Mouse (Mus musculus): Measurements from ENCODE around the gene Mrtfb. TPM values are rescaled to one million over a fixed set of nuclear protein-coding genes. Genes with fewer than 3 reads are reported as not detected.

The Mrtfb gene
- polyA plus RNA-seq, 1 experiment from 2014 or later = 13.5 TPM

DNA sequence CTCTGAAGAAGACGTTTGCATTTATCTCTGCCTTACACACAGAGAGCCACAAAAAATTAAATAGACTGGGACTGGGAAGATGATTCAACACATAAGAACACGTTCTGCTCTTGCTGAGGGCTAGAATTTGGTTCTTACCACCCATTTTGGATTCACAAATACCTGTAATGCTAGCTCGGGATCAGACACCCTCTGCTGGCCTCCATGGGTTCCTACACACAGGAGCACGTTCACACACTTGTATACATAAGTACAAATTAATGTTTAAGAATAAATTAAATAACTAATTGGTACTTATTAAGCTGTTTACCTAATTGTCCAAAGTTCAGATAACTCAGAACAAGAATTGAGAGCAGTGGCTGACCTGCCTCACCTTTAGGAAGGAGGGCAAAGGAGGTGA, 155.2 kb downstream of the Mrtfb start:
- Histone ChIP-seq H3K27me3 (ENCODE audit: control insufficient read depth, insufficient read depth, low read length) (no peaks in the 10 kb centered on the region), H3K27ac (ENCODE audit: low read depth, low read length) (no peak overlapping the region), H3K4me2 (ENCODE audit: low read depth, low read length) (no peak overlapping the region), H3K9me3 (ENCODE audit: control insufficient read depth, low read length) (no peaks in the 10 kb centered on the region), H3K4me1 (ENCODE audit: control insufficient read depth, insufficient read depth, low read length) (no peaks in the 10 kb centered on the region), H3K4me3 (ENCODE audit: low read depth, low read length) (no peak overlapping the region), H3K36me3 (ENCODE audit: control insufficient read depth, insufficient read depth, low read length) (peaks cover 12% of the 10 kb centered on the region; the same call in 1 of the 2 replicates), H3K9ac (replicated peaks; ENCODE audit: low read depth, low read length) (no peak overlapping the region)
- no peak for ATAC-seq (ENCODE audit: low read depth)
- 96% methylated on average over 4 of the region's 4 CpGs for WGBS

DNA sequence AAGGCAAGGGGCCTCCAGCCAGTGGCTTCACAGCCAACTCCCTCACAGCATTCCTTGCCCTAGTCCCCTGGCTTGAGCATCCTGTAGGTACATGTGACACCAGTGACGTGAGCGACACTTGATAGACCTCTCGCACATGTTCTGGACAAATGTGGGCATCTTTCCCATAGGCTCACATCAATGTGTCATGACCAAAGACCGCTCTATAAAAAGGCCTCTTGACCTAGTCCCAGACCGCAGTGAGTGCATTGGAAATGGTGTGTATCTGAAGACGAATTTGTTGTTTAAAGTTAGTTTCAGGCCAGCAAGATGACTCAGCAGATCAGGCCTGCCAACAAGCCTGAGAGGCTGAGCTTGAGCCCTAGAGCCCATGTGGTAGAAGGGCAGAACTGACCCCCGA, 158.3 kb downstream of the Mrtfb start:
- no peaks in the 10 kb centered on the region for H3K4me1 ChIP-seq (ENCODE audit: control insufficient read depth, insufficient read depth, low read length)
- no peak overlapping the region for H3K27ac ChIP-seq (ENCODE audit: low read depth, low read length)
- WGBS = 92% methylated on average over 7 of the region's 7 CpGs
- H3K4me3 ChIP-seq (ENCODE audit: low read depth, low read length) = no peak overlapping the region
- H3K4me2 ChIP-seq (ENCODE audit: low read depth, low read length) = no peak overlapping the region
- H3K9ac ChIP-seq (replicated peaks; ENCODE audit: low read depth, low read length) = no peak overlapping the region
- ATAC-seq (ENCODE audit: low read depth) = no peak
- H3K36me3 ChIP-seq (ENCODE audit: control insufficient read depth, insufficient read depth, low read length) = peaks cover 12% of the 10 kb centered on the region; the same call in 1 of the 2 replicates
- H3K27me3 ChIP-seq (ENCODE audit: control insufficient read depth, insufficient read depth, low read length) = no peaks in the 10 kb centered on the region
- H3K9me3 ChIP-seq (ENCODE audit: control insufficient read depth, low read length) = no peaks in the 10 kb centered on the region

DNA sequence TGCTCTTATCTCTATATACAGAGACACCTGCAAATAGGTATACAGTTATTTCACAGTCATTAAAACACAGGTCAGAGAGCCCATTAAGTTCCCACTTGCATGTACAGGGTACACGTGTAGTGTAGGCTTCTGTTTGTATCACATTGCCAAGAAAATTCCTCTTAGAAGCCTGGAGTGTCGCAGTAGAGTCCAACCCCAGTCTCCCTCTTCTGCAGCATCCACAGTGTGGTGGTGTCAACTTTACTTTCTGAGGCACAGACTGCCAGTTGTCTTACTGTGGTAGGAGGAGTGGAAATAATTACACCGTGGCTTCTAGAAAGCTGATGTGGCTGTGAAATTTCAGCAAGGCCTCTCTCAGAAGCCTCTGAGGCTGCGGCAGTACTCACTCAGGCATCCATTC, 158.7 kb downstream of the Mrtfb start:
- 94% methylated on average over 4 of the region's 4 CpGs for whole genome bisulfite sequencing
- no peak for ATAC-seq (ENCODE audit: low read depth)
- Histone ChIP-seq H3K27ac (ENCODE audit: low read depth, low read length) (no peak overlapping the region), H3K4me2 (ENCODE audit: low read depth, low read length) (no peak overlapping the region), H3K36me3 (ENCODE audit: control insufficient read depth, insufficient read depth, low read length) (peaks cover 12% of the 10 kb centered on the region; the same call in 1 of the 2 replicates), H3K27me3 (ENCODE audit: control insufficient read depth, insufficient read depth, low read length) (no peaks in the 10 kb centered on the region), H3K4me1 (ENCODE audit: control insufficient read depth, insufficient read depth, low read length) (no peaks in the 10 kb centered on the region), H3K9me3 (ENCODE audit: control insufficient read depth, low read length) (no peaks in the 10 kb centered on the region), H3K4me3 (ENCODE audit: low read depth, low read length) (no peak overlapping the region), H3K9ac (replicated peaks; ENCODE audit: low read depth, low read length) (no peak overlapping the region)

DNA sequence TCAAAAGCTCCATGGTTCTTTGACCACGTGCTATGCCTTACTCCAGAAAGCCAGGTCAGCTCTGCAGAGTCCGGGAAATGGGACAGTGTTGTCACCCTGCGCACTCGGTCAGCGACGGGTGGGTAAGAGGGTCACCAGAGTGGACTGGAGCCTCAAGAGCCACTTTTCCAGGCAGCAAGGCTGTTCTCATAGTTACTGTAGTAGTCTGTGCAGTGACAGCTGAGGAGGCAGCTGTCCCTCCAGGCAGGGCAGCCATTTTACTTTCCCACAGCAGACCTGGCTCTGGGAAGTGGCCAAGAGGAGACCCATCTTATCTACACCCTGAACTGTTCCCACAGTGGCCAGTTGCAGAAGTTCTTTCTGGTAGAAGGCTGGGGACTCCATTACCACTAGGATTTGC, 159.2 kb downstream of the Mrtfb start:
- Histone ChIP-seq H3K4me3 (ENCODE audit: low read depth, low read length) (no peak overlapping the region), H3K9ac (replicated peaks; ENCODE audit: low read depth, low read length) (no peak overlapping the region), H3K4me2 (ENCODE audit: low read depth, low read length) (no peak overlapping the region), H3K27ac (ENCODE audit: low read depth, low read length) (no peak overlapping the region), H3K4me1 (ENCODE audit: control insufficient read depth, insufficient read depth, low read length) (no peaks in the 10 kb centered on the region), H3K36me3 (ENCODE audit: control insufficient read depth, insufficient read depth, low read length) (peaks cover 12% of the 10 kb centered on the region; the same call in 1 of the 2 replicates), H3K9me3 (ENCODE audit: control insufficient read depth, low read length) (no peaks in the 10 kb centered on the region), H3K27me3 (ENCODE audit: control insufficient read depth, insufficient read depth, low read length) (no peaks in the 10 kb centered on the region)
- over 99% methylated on average over 6 of the region's 6 CpGs for WGBS
- no peak for ATAC-seq (ENCODE audit: low read depth)

DNA sequence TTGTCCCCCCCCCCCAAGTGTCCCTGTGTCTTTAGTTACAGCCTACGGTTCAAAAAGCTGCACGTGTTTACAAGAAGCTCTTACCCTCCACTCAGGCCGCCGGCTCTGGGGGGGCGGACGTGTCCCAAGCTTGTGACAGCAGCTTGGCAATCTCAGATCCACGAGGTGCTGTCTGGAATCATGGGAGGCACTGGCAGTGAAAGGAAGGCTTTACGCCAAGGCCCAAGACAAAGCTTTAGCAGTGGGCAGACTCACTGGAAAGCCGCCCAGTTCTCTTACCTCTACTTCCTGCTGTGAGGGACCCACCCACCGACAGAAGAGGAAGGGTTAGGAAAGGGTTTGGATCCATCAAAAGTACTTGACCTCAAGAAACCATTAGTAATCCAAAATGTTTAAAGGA, 160.2 kb downstream of the Mrtfb start:
- H3K4me1 ChIP-seq (ENCODE audit: control insufficient read depth, insufficient read depth, low read length) = no peaks in the 10 kb centered on the region
- H3K9ac ChIP-seq (replicated peaks; ENCODE audit: low read depth, low read length) = no peak overlapping the region
- no peak overlapping the region for H3K4me2 ChIP-seq (ENCODE audit: low read depth, low read length)
- H3K9me3 ChIP-seq (ENCODE audit: control insufficient read depth, low read length) = no peaks in the 10 kb centered on the region
- H3K36me3 ChIP-seq (ENCODE audit: control insufficient read depth, insufficient read depth, low read length) = peaks cover 9% of the 10 kb centered on the region; the same call in 1 of the 2 replicates
- ATAC-seq (ENCODE audit: low read depth) = no peak
- no peak overlapping the region for H3K27ac ChIP-seq (ENCODE audit: low read depth, low read length)
- no peaks in the 10 kb centered on the region for H3K27me3 ChIP-seq (ENCODE audit: control insufficient read depth, insufficient read depth, low read length)
- WGBS = 77% methylated on average over 10 of the region's 10 CpGs
- H3K4me3 ChIP-seq (ENCODE audit: low read depth, low read length) = no peak overlapping the region

DNA sequence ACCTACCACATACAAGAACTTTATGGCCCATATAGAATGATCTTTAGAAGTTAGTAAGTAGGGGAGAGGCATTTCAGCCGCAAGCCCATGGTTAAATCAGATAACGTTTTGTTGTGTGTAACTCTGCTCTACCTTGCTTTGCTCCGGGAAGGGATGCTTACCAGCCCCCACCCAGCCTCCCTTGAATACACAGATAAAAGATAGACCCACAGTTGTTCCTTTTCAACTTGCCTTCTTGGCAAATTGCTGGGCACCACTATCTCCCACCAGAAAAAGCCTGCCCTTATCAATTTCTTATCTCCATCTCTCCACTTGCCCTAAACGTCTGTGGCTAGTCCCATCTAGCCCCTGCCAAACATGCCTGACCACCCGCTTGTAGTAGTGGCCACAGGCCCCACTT, 161.6 kb downstream of the Mrtfb start:
- ATAC-seq (ENCODE audit: low read depth) = no peak

DNA sequence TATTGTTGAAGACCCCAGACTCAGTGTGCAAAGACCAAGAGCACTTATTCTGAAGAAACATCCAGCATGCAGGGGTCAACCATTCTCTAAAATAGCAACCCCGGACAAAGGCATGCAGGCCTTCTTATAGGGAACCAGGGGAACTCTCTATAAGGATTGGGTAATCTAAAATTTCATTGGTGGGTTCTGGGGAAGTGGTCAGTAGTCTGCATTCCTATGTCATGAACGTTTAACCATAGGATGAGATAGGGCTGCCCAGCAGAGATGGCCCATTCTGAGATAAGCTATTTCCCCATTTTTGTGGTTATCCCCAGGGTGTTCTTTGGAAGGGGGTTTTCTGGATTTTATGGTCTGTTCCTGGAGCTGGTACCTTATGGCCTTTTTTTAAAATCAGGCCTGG, 163.5 kb downstream of the Mrtfb start:
- WGBS = 87% methylated on average over 2 of the region's 2 CpGs
- no peak for ATAC-seq (ENCODE audit: low read depth)
- no peak overlapping the region for H3K27ac ChIP-seq (ENCODE audit: low read depth, low read length)
- no peak overlapping the region for H3K4me2 ChIP-seq (ENCODE audit: low read depth, low read length)
- H3K27me3 ChIP-seq (ENCODE audit: control insufficient read depth, insufficient read depth, low read length) = no peaks in the 10 kb centered on the region
- H3K9me3 ChIP-seq (ENCODE audit: control insufficient read depth, low read length) = no peaks in the 10 kb centered on the region
- H3K36me3 ChIP-seq (ENCODE audit: control insufficient read depth, insufficient read depth, low read length) = no peaks in the 10 kb centered on the region
- no peak overlapping the region for H3K4me3 ChIP-seq (ENCODE audit: low read depth, low read length)
- no peaks in the 10 kb centered on the region for H3K4me1 ChIP-seq (ENCODE audit: control insufficient read depth, insufficient read depth, low read length)
- H3K9ac ChIP-seq (replicated peaks; ENCODE audit: low read depth, low read length) = no peak overlapping the region

More for the DNA sequence above, 161.6 kb downstream of the Mrtfb start:
- Histone ChIP-seq H3K27ac (ENCODE audit: low read depth, low read length) (no peak overlapping the region), H3K9ac (replicated peaks; ENCODE audit: low read depth, low read length) (no peak overlapping the region), H3K4me1 (ENCODE audit: control insufficient read depth, insufficient read depth, low read length) (no peaks in the 10 kb centered on the region), H3K4me2 (ENCODE audit: low read depth, low read length) (no peak overlapping the region), H3K9me3 (ENCODE audit: control insufficient read depth, low read length) (no peaks in the 10 kb centered on the region), H3K27me3 (ENCODE audit: control insufficient read depth, insufficient read depth, low read length) (no peaks in the 10 kb centered on the region), H3K4me3 (ENCODE audit: low read depth, low read length) (no peak overlapping the region), H3K36me3 (ENCODE audit: control insufficient read depth, insufficient read depth, low read length) (no peaks in the 10 kb centered on the region; the same call in 1 of the 2 replicates)
- WGBS = 90% methylated on average over 5 of the region's 5 CpGs

DNA sequence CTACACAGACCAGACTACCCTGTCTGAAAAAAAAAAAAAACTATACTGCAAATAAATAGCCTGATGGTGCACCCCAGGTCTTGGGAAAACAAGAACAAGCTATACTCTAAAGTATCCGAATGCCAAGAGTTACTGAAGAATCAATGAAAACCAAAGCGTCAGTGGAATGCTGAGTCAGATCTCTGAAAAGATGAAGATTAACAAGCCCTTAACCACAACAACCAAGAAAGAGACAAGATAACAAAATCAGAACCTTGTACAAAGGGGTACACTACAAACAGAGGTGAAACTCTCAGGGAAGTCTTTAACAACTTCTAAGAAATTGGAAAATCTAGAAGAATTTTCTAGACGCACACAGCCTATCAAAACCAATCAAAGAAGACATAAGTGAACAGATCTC, 166.2 kb downstream of the Mrtfb start:
- H3K9ac ChIP-seq (replicated peaks; ENCODE audit: low read depth, low read length) = no peak overlapping the region
- 93% methylated on average over 3 of the region's 3 CpGs for WGBS
- H3K27ac ChIP-seq (ENCODE audit: low read depth, low read length) = no peak overlapping the region
- no peaks in the 10 kb centered on the region for H3K4me1 ChIP-seq (ENCODE audit: control insufficient read depth, insufficient read depth, low read length)
- no peak overlapping the region for H3K4me2 ChIP-seq (ENCODE audit: low read depth, low read length)
- ATAC-seq (ENCODE audit: low read depth) = no peak
- no peaks in the 10 kb centered on the region for H3K9me3 ChIP-seq (ENCODE audit: control insufficient read depth, low read length)
- H3K36me3 ChIP-seq (ENCODE audit: control insufficient read depth, insufficient read depth, low read length) = no peaks in the 10 kb centered on the region
- no peaks in the 10 kb centered on the region for H3K27me3 ChIP-seq (ENCODE audit: control insufficient read depth, insufficient read depth, low read length)
- H3K4me3 ChIP-seq (ENCODE audit: low read depth, low read length) = no peak overlapping the region

DNA sequence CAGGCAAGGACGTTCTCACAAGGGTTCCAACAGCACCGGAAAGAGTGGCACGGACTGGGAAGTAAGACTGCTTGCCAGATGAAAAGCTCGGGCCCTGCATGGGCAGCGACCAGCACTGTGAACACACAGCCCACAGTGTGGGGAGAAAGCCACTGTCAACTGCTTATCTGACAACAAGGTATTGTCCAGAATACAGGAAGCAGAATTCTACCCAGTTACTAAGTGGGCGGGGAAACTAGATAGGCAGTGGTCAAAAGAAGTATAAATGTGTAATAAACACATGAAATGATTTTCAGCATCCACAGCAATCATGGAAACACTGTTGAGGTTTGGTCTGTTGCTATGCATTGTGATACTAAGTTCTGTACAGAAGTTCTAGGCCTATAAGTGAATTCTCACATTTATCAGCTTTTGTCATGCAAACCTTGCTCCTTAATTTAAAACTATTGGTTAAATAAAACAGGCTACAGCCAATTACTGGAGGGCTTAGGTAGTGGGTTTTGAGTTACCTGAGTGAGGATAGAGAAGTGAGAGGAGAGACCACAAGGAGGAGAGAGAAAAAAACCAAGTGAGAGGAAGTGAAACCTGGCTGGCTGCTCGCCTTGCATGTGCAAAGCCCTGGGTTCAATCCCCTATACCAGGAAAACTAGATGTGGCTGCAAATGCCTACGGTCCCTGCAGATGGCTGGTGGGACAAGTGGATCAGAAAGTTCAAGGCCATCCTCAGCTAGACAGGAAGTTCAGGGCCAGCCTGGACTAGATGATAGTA, 167.5 kb downstream of the Mrtfb start:
- WGBS = 90% methylated on average over 8 of the region's 8 CpGs
- Histone ChIP-seq H3K9ac (replicated peaks; ENCODE audit: low read depth, low read length) (no peak overlapping the region), H3K27ac (ENCODE audit: low read depth, low read length) (no peak overlapping the region), H3K9me3 (ENCODE audit: control insufficient read depth, low read length) (no peaks in the 10 kb centered on the region), H3K36me3 (ENCODE audit: control insufficient read depth, insufficient read depth, low read length) (no peaks in the 10 kb centered on the region), H3K4me2 (ENCODE audit: low read depth, low read length) (no peak overlapping the region), H3K27me3 (ENCODE audit: control insufficient read depth, insufficient read depth, low read length) (no peaks in the 10 kb centered on the region), H3K4me1 (ENCODE audit: control insufficient read depth, insufficient read depth, low read length) (no peaks in the 10 kb centered on the region), H3K4me3 (ENCODE audit: low read depth, low read length) (no peak overlapping the region)
- no peak for ATAC-seq (ENCODE audit: low read depth)

All from neural tube, embryonic 14.5 days (tissue).